In genomic region chr11:3503755-3504693, GRCm38 (mm10) we compare ENCODE assay signal across 10 mouse cellular contexts. TPM values are rescaled to one million over a fixed set of nuclear protein-coding genes. Genes with fewer than 3 reads are reported as not detected.
A peak's percentile ranks its signal among the peaks of the same experiment; 100 is the strongest.
DNase-seq lines count a peak whose midpoint lies in the region; ATAC-seq lines count a peak whose summit lies in the region.
"Had no signal": no experiment of that assay in that cellular context is flagged by ENCODE, and none has a peak within 500 bp of the region (broad histone marks: within the 10 kb centered on the region; RNA-seq: fewer than 3 reads in every experiment).

No protein-coding gene starts in this region.

- intact Hi-C loops in heart, postnatal 25 days (cut with DNase I): no loop called here

- peak overlapping the region; percentile 53 for H3K4me3 ChIP-seq in heart, embryonic 13.5 days
- peak overlapping the region; percentile 70 for H3K4me3 ChIP-seq in megakaryocyte, embryonic 14.5 days (replicated peaks)
- peak overlapping the region; percentile 48 for H3K4me3 ChIP-seq in hindbrain, embryonic 16.5 days (ENCODE audit: low read length)
- H3K4me3 ChIP-seq in stomach, embryonic 15.5 days (replicated peaks): peak overlapping the region; percentile 30

- H3K27me3 ChIP-seq in heart, embryonic 13.5 days (replicated peaks): peaks cover 9% of the 10 kb centered on the region
- peaks cover 74% of the 10 kb centered on the region for H3K27me3 ChIP-seq in megakaryocyte, embryonic 14.5 days (replicated peaks)
- H3K27me3 ChIP-seq in hindbrain, embryonic 16.5 days (replicated peaks; ENCODE audit: control insufficient read depth, insufficient read depth, low read length): no peaks in the 10 kb centered on the region
- no peaks in the 10 kb centered on the region for H3K27me3 ChIP-seq in stomach, embryonic 15.5 days (replicated peaks)

- H3K27ac ChIP-seq in heart, embryonic 13.5 days (replicated peaks): peak overlapping the region; percentile 58
- H3K27ac ChIP-seq in hindbrain, embryonic 16.5 days (ENCODE audit: low read depth, low read length): no peak overlapping the region
- no peak overlapping the region for H3K27ac ChIP-seq in stomach, embryonic 15.5 days

- H3K4me1 ChIP-seq in heart, embryonic 13.5 days: peaks cover 37% of the 10 kb centered on the region
- peaks cover 38% of the 10 kb centered on the region for H3K4me1 ChIP-seq in megakaryocyte, embryonic 14.5 days
- H3K4me1 ChIP-seq in hindbrain, embryonic 16.5 days (ENCODE audit: control insufficient read depth, insufficient read depth, low read depth, low read length): peaks cover 2% of the 10 kb centered on the region; the same call in 1 of the 2 replicates
- no peaks in the 10 kb centered on the region for H3K4me1 ChIP-seq in stomach, embryonic 15.5 days

- DNase-seq in heart, postnatal 25 days (ENCODE audit: low spot score): no peak
- DNase-seq in adrenal gland, postnatal 36 days: no peak
- DNase-seq in right cerebral cortex, postnatal 10 days (ENCODE audit: low spot score in 2 of 2): no peak

- no peaks in the 10 kb centered on the region for H3K9me3 ChIP-seq in heart, embryonic 13.5 days
- H3K9me3 ChIP-seq in megakaryocyte, embryonic 14.5 days: no peaks in the 10 kb centered on the region
- no peaks in the 10 kb centered on the region for H3K9me3 ChIP-seq in hindbrain, embryonic 16.5 days (ENCODE audit: control insufficient read depth, low read length)
- H3K9me3 ChIP-seq in stomach, embryonic 15.5 days: no peaks in the 10 kb centered on the region
- H3K9me3 ChIP-seq: G1E had no signal

- H3K36me3 ChIP-seq in heart, embryonic 13.5 days: peaks cover 4% of the 10 kb centered on the region; the same call in 1 of the 2 replicates
- H3K36me3 ChIP-seq in megakaryocyte, embryonic 14.5 days (replicated peaks; ENCODE audit: low read length): no peaks in the 10 kb centered on the region
- no peaks in the 10 kb centered on the region for H3K36me3 ChIP-seq in hindbrain, embryonic 16.5 days (ENCODE audit: control insufficient read depth, insufficient read depth, low read length)
- H3K36me3 ChIP-seq in stomach, embryonic 15.5 days: no peaks in the 10 kb centered on the region
- H3K36me3 ChIP-seq: G1E had no signal

- no peak for ATAC-seq in heart, embryonic 13.5 days (ENCODE audit: extremely low read depth, insufficient number of reproducible peaks, low FRiP score, low TSS enrichment)
- ATAC-seq in megakaryocyte, adult 5-6 weeks (ENCODE audit: poor library complexity, severe bottlenecking): no peak
- ATAC-seq in hindbrain, embryonic 16.5 days: peak; percentile 55
- ATAC-seq in stomach, embryonic 15.5 days (ENCODE audit: insufficient read depth, low FRiP score, low read depth): no peak

- H3K9ac ChIP-seq in heart, embryonic 13.5 days: peak overlapping the region; percentile 82
- H3K9ac ChIP-seq in hindbrain, embryonic 16.5 days (ENCODE audit: low read depth, low read length): peak overlapping the region; percentile 68
- H3K9ac ChIP-seq in stomach, embryonic 15.5 days: no peak overlapping the region; the same call in 1 of the 2 replicates

- H3K4me2 ChIP-seq in heart, embryonic 13.5 days: peak overlapping the region; percentile 65
- peak overlapping the region; percentile 51 for H3K4me2 ChIP-seq in hindbrain, embryonic 16.5 days (ENCODE audit: low read length)
- H3K4me2 ChIP-seq in stomach, embryonic 15.5 days: peak overlapping the region; percentile 44

- WGBS in heart, embryonic 13.5 days: 53% methylated on average over 11 of the region's 11 CpGs
- 63% methylated on average over 11 of the region's 11 CpGs for WGBS in hindbrain, embryonic 16.5 days
- WGBS in stomach, embryonic 15.5 days: 56% methylated on average over 11 of the region's 11 CpGs

RNA-seq across cellular contexts. Expression of gene Inpp5j, which starts 0.6 kb away (rescaled TPM):
- polyA plus RNA-seq in heart, embryonic 13.5 days (2015; fragmentation: Nextera tagmentation; extraction: Ambion mirVana): 9.0 and 10.0 TPM in 2 replicates
- total RNA-seq in heart, postnatal 25 days (2021): 10 to 100 TPM; 29.4 to 30.6 TPM
- 4.1 and 7.0 TPM in 2 replicates for polyA plus RNA-seq in megakaryocyte, embryonic 14.5 days (2012; ENCODE audit: insufficient read depth, low replicate concordance)
- total RNA-seq in megakaryocyte, adult 5-6 weeks (2015): 4.8 and 5.7 TPM in 2 replicates
- 2.0 and 2.8 TPM in 2 replicates for total RNA-seq in megakaryocyte, adult 5-6 weeks (2017)
- polyA plus RNA-seq in hindbrain, embryonic 16.5 days (2015; fragmentation: Nextera tagmentation; extraction: Ambion mirVana): 12.5 and 13.9 TPM in 2 replicates
- 2.9 and 3.4 TPM in 2 replicates for polyA plus RNA-seq in stomach, embryonic 15.5 days (2015; fragmentation: Nextera tagmentation; extraction: Ambion mirVana)
- total RNA-seq in adrenal gland, postnatal 36 days (2021): under 1 TPM; 0.66 to 0.76 TPM
- total RNA-seq: hematopoietic stem cell, adult 5-6 weeks had no signal
- polyA plus RNA-seq: G1E had no signal

RNA-seq across cellular contexts. Expression of gene Selenom, which starts 10.5 kb away (rescaled TPM):
- polyA plus RNA-seq in heart, embryonic 13.5 days (2015; fragmentation: Nextera tagmentation; extraction: Ambion mirVana): 128 and 130 TPM in 2 replicates
- 10 to 100 TPM; 40.6 to 44.9 TPM for total RNA-seq in heart, postnatal 25 days (2021)
- polyA plus RNA-seq in megakaryocyte, embryonic 14.5 days (2012; ENCODE audit: insufficient read depth, low replicate concordance): 262 and 336 TPM in 2 replicates
- 9.8 and 11.8 TPM in 2 replicates for total RNA-seq in megakaryocyte, adult 5-6 weeks (2015)
- 2.4 and 7.6 TPM in 2 replicates for total RNA-seq in megakaryocyte, adult 5-6 weeks (2017)
- polyA plus RNA-seq in hindbrain, embryonic 16.5 days (2015; fragmentation: Nextera tagmentation; extraction: Ambion mirVana): 176 and 225 TPM in 2 replicates
- 125 and 131 TPM in 2 replicates for polyA plus RNA-seq in stomach, embryonic 15.5 days (2015; fragmentation: Nextera tagmentation; extraction: Ambion mirVana)
- total RNA-seq in adrenal gland, postnatal 36 days (2021): 10 to 100 TPM; 32.7 to 34.8 TPM
- total RNA-seq: G1E had no signal
- polyA plus RNA-seq: G1E had no signal

RNA-seq across cellular contexts. Expression of gene Pla2g3, which starts 15.9 kb away (rescaled TPM):
- 0.11 and 0.16 TPM in 2 replicates for polyA plus RNA-seq in heart, embryonic 13.5 days (2015; fragmentation: Nextera tagmentation; extraction: Ambion mirVana)
- total RNA-seq in heart, postnatal 25 days (2021): not detected
- 0.11 TPM in 1 of 2 replicates, not detected in the other for polyA plus RNA-seq in megakaryocyte, embryonic 14.5 days (2012; ENCODE audit: insufficient read depth, low replicate concordance)
- total RNA-seq in megakaryocyte, adult 5-6 weeks (2015): 0.71 and 0.75 TPM in 2 replicates
- total RNA-seq in megakaryocyte, adult 5-6 weeks (2017): 0.81 and 0.88 TPM in 2 replicates
- 4.0 and 9.2 TPM in 2 replicates for polyA plus RNA-seq in hindbrain, embryonic 16.5 days (2015; fragmentation: Nextera tagmentation; extraction: Ambion mirVana)
- 0.48 and 0.82 TPM in 2 replicates for polyA plus RNA-seq in stomach, embryonic 15.5 days (2015; fragmentation: Nextera tagmentation; extraction: Ambion mirVana)
- total RNA-seq in adrenal gland, postnatal 36 days (2021): under 1 TPM in 1 of 2 experiments, not detected in 1; 0.20 TPM
- total RNA-seq: hematopoietic stem cell, adult 5-6 weeks had no signal
- polyA plus RNA-seq: G1E had no signal

RNA-seq across cellular contexts. Expression of gene Smtn, which starts 36.4 kb away (rescaled TPM):
- polyA plus RNA-seq in heart, embryonic 13.5 days (2015; fragmentation: Nextera tagmentation; extraction: Ambion mirVana): 77.1 and 79.5 TPM in 2 replicates
- 100 to 1,000 TPM; 170 to 174 TPM for total RNA-seq in heart, postnatal 25 days (2021)
- polyA plus RNA-seq in megakaryocyte, embryonic 14.5 days (2012; ENCODE audit: insufficient read depth, low replicate concordance): 117 and 173 TPM in 2 replicates
- 12.2 and 12.5 TPM in 2 replicates for total RNA-seq in megakaryocyte, adult 5-6 weeks (2015)
- total RNA-seq in megakaryocyte, adult 5-6 weeks (2017): 5.1 and 8.8 TPM in 2 replicates
- polyA plus RNA-seq in hindbrain, embryonic 16.5 days (2015; fragmentation: Nextera tagmentation; extraction: Ambion mirVana): 15.2 and 21.8 TPM in 2 replicates
- 97.9 and 105 TPM in 2 replicates for polyA plus RNA-seq in stomach, embryonic 15.5 days (2015; fragmentation: Nextera tagmentation; extraction: Ambion mirVana)
- total RNA-seq in adrenal gland, postnatal 36 days (2021): 10 to 100 TPM; 44.9 to 71.7 TPM
- total RNA-seq: G1E had no signal
- polyA plus RNA-seq: G1E had no signal

RNA-seq across cellular contexts. Expression of gene Rnf185, which starts 51.9 kb away (rescaled TPM):
- 24.7 and 25.6 TPM in 2 replicates for polyA plus RNA-seq in heart, embryonic 13.5 days (2015; fragmentation: Nextera tagmentation; extraction: Ambion mirVana)
- 10 to 100 TPM; 19.5 to 20.2 TPM for total RNA-seq in heart, postnatal 25 days (2021)
- polyA plus RNA-seq in megakaryocyte, embryonic 14.5 days (2012; ENCODE audit: insufficient read depth, low replicate concordance): 1.8 TPM in 1 of 2 replicates, not detected in the other
- 14.0 and 14.4 TPM in 2 replicates for total RNA-seq in megakaryocyte, adult 5-6 weeks (2015)
- 12.3 and 12.7 TPM in 2 replicates for total RNA-seq in megakaryocyte, adult 5-6 weeks (2017)
- polyA plus RNA-seq in hindbrain, embryonic 16.5 days (2015; fragmentation: Nextera tagmentation; extraction: Ambion mirVana): 43.0 and 46.2 TPM in 2 replicates
- 27.6 and 30.0 TPM in 2 replicates for polyA plus RNA-seq in stomach, embryonic 15.5 days (2015; fragmentation: Nextera tagmentation; extraction: Ambion mirVana)
- total RNA-seq in adrenal gland, postnatal 36 days (2021): 10 to 100 TPM; 30.8 to 42.9 TPM
